Mouse (Mus musculus): ENCODE results near the gene Gtpbp6.
"Not testable (repeated sequence)": the region's sequence is repeated elsewhere in the genome, so short reads cannot be mapped to it uniquely, and the experiment has no call there.

Gtpbp6 gene

DNA sequence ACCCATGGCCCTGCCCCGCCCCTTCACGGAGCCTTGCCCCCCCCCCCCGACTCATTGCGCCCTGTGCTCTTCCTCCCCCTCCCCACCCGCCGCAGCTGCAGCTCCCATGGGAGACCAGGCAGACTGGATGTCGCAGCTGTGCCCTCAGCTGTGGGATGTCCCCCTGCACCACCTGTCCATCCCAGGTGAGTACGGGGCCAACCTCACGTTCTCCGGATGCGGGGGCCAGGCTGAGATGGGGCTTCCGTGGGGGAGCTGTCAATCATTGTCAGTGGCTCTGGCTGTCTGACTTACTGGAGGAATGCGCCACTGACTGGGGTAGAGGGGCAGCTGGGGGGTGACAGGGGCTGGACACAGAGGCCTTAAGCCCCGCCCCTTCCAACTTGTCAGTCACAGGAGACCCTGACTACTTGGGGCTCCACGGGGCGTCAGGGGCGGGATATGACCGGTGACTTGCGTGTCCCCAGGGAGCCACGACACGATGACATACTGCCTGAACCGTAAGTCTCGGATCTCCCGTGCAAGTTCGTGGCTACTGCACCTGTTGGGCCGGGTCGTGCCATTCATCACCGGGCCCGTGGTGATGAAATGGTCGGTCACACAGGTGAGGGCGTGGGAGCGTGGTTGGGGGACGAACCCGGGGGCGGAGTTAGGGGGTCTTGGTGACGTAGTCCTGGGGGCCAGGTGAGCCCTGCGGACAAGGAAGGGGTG lies 6.9 kb downstream of the Gtpbp6 start:
- DNase-seq (ENCODE audit: low read depth, low spot score) = peak; percentile 62

DNA sequence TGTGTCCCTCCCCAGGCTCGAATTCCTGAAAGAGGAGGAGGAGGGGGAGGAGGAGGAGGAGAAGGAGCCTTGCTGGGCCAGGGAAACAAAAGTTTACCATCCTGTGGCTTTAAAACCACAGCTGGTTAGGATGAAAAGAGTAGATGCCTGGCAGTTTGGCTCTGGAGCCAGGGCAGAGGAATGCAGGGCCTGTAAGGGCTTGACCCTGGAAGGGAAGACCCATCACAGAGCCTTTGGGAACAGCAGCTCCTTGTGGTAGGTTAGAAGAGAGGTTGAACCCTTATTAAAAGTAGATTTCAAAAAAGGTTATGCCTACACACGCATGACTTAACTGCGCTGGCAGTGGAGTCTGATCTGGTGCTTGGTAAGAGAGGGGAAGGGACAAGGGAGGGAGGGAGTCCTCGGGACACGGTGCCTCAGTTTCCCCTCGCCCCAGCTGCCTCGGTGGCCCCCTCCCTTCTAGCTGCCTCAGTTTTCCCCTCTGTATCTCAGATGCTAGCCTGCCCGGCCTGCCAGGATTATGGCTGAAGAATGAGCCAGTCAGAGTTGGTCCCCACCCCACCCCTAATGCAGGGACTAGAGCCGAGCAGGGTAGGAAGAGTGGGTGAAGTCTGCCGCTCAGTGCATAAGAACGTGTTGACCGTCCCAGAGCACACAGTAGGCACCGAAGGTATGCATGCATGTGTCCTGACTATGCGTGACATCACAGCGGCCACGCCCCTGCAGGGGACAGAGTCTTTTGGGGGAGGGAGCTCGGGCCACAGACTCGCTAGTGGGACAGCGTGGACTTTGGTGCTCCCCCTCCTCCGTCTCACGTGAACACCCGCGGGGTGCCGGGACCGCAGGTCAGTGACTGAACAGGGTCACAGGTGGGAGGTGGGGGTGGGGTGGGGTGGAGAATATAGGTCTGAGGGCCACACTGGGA lies 8.1 kb downstream of the Gtpbp6 start, which contains the start of gene Plcxd1:
Plcxd1 (plus strand) TSS at position 314 of the 925 bp plus-strand sequence.
- DNase-seq (ENCODE audit: low read depth, low spot score) = peak; percentile 19

DNA sequence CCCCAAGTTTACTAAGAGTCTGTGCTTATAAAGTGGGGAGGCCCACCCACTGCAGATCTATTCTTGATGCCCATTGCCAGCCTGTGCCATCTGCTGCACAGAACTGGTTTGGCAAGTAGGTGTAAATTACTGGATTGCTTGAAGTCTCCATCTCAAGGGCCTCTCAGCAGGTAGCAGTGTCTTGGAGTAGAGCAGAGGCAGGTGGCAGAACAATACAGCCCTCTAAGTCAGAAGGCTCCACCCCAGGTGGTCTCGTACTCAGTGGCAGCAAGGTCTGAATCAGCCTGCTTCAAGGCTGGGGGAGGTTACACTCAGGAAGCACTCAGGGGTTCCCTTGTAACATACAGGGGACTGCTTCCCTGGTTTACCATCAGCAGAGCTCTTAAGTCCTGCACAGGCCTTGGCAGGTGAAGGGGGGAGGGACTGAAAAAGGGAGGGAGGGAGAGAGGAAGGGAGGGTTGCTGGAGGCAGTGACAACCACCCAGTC lies 9.0 kb downstream of the Gtpbp6 start:
- no peak for DNase-seq (ENCODE audit: low read depth, low spot score)

- DNase-seq (ENCODE audit: low read depth, low spot score) = no peak
These were observed 13.2 kb downstream of the Gtpbp6 start for GRCm38 (mm10) chr5:110094847-110095213.

DNA sequence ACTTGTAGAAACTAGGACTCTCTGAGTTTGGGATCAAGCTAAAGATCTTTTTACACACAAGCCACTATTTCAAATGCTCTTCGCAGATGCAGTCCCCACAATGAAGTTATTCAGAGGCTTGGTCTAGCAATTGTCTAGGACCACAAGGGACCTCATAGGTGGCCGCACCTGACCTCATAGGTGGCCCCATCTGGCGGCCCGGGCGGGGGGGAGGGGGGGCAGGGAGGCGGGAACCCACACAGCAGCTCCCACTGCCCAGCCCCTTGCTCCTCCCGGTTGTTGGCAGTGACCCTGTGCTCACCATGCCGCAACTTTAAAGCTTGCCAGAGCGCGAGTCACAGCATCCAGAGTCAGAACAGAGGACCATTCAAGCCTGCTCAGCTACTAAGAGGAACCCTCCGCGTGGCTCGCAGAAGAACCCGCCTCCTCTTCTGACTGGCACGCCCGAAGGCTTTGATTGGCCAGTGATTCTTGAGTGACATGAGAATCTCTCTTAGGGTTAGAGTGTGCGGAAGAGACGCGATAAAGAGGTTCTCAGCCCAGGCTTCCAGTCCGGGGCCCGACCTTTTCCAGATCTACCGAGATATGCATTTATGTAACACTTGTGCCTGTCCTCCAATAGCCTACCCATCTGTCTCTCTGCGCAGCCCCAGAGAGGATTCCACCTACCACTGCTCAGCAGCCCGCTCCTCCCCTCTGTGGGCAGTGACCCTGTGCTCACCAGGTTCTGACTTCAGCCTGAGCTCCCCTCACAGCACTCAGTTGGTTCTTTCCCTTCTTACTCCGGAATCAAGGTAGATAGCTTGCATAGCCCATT lies 13.8 kb downstream of the Gtpbp6 start, which contains the start of gene Gm35315:
Gm35315 (minus strand) TSS at position 391 of the 817 bp plus-strand sequence.
- DNase-seq (ENCODE audit: low read depth, low spot score) = peak; percentile 92

DNA sequence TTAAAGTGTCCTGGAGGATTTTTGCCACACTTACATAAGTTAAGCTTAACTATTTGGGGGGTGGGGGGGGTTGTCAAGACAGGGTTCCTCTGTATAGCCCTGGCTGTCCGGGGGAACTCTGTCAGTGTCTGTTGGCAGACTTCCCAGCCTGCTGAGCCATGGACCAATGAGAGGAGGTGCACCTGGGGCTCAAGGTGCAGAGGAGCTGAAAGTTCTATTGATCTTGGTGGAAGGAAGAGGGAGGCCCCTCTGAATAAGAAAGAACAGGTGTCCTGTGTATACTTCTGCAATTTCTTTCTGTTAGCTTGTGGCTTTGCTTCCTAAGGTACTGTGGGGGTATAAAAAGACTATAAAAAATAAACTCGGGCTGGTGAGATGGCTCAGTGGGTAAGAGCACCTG lies 16.5 kb downstream of the Gtpbp6 start:
- no peak for DNase-seq (ENCODE audit: low read depth, low spot score)

DNA sequence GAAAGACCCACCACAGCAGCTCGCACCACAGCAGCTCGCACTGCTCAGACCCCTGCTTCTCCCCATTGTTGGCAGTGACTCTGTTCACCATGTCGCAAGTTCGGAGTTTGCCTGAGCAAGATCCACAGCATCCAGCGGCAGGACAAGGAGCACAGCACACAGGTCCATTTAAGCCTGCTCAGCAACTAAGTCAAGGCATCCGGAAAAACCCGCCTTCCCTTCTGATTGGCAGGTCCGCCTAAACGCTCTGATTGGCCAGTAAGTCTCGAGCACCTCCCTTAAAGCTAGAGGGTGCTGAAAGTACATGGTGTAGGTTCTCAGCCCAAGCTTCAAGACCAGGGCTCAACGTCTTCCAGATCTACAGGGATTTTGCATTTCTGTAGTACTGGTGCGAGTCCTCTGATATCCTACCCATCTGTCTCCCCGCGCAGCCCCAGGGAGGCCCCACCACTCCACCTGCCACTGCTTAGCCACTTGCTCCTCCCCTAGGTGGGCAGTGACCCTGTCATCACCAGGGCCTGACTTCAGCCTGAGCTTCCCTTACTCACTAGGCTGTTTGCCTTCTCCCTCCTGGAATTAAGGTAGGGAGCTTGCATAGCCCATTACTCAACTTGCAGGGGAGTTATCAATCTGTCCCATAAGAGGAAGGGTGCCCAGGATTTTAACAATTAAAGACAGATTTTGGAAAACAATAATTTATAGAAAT lies 21.7 kb downstream of the Gtpbp6 start:
- DNase-seq (ENCODE audit: low read depth, low spot score) = no peak

- no peak for DNase-seq (ENCODE audit: low read depth, low spot score)
These were observed 25.0 kb downstream of the Gtpbp6 start for GRCm38 (mm10) chr5:110082961-110083360.

- DNase-seq (ENCODE audit: low read depth, low spot score) = not testable (repeated sequence)
These were observed 35.6 kb downstream of the Gtpbp6 start, which contains the start of gene Gm17655 for GRCm38 (mm10) chr5:110072413-110072812. Gene Gm17655 (minus strand): TSS chr5:110072513.

DNA sequence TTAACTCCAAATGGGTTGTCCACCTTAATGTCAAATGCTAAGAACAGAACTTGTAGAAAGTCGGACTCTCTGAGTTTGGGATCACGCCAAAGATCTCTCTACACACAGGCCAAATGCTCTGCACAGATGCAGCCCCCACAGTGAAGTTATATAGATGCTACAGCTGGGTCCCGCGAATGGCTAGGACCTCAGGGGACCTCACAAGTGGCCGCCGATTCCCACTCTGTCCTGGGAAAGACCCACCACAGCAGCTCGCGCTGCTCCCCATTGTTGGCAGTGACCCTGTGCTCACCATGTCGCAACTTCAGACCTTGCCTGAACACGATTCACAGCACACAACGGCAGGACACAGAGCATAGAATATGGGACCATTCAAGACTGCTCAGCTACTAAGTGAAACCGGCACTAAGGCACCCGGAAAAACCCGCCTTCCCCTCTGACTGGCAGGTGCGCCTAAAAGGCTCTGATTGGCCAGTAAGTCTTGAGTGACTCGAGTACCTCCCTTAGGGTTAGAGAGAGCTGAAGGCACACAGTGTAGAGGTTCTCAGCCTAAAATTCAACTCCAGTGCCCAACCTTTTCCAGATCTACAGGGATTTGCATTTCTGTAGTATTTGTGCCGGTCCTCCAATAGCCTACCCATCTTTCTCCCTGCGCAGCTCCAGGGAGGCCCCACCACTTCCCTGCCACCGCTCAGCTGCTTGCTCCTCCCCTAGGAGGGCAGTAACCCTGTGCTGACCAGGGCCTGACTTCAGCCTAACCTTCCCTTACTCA lies 50.2 kb downstream of the Gtpbp6 start:
- peak; percentile 87 for DNase-seq (ENCODE audit: low read depth, low spot score)

Data from CD4-positive, CD25-positive, alpha-beta regulatory T cell, adult 2 months (primary cell).